Mouse (Mus musculus) T-helper 17 cell (primary cell): ENCODE measurements at regions not wholly inside any gene's neighbourhood (a gene's known extent, or its start where the extent isn't known, plus 50 kb on each side); places are given as distances from the start of the nearest gene placed in this dataset.

Experiments
- in situ Hi-C, 2 experiments: fragments of 300-600 bp; cut with MboI, MseI; formaldehyde crosslinking; loops; 1 replicate in 1 of 2; 2 replicates in 1 of 2; pipeline ENCODE4 v1.15.1; 2025; ENCODE audit warnings: high pct_unique_total_duplicates in 2 of 2

GRCm38 (mm10) chr6:98626435-98626834 lies 283.9 kb upstream of the Gm765 start:
- in situ Hi-C loops = no loop called here

GRCm38 (mm10) chr6:98620886-98621285 lies 278.3 kb upstream of the Gm765 start:
- in situ Hi-C loops = no loop called here

- in situ Hi-C loops = no loop called here
These were observed 270.5 kb upstream of the Gm765 start for GRCm38 (mm10) chr6:98613030-98613429.

- in situ Hi-C loops = loop anchor here in 1 of 2 experiments (5.0 kb wide), 1 partner anchor 1053 kb away; no protein-coding TSS in a partner anchor
These were observed 266.6 kb upstream of the Gm765 start for GRCm38 (mm10) chr6:98609133-98609532.

- in situ Hi-C loops = loop anchor here in 1 of 2 experiments (5.0 kb wide), 1 partner anchor 1056 kb away; no protein-coding TSS in a partner anchor
These were observed 264.1 kb upstream of the Gm765 start for GRCm38 (mm10) chr6:98606680-98607079.

- in situ Hi-C loops = no loop called here
These were observed 255.1 kb upstream of the Gm765 start for GRCm38 (mm10) chr6:98597612-98598011.

- in situ Hi-C loops = no loop called here
These were observed 248.4 kb upstream of the Gm765 start for GRCm38 (mm10) chr6:98590989-98591388.

- in situ Hi-C loops = no loop called here
These were observed 246.4 kb upstream of the Gm765 start for GRCm38 (mm10) chr6:98588979-98589378.

GRCm38 (mm10) chr6:98584541-98584940 lies 242.0 kb upstream of the Gm765 start:
- in situ Hi-C loops = loop anchor here in 1 of 2 experiments (5.0 kb wide), 1 partner anchor 297 kb away; no protein-coding TSS in a partner anchor

- in situ Hi-C loops = loop anchor here in 1 of 2 experiments (5.0 kb wide), 1 partner anchor 296 kb away; no protein-coding TSS in a partner anchor
These were observed 240.3 kb upstream of the Gm765 start for GRCm38 (mm10) chr6:98582826-98583225.

GRCm38 (mm10) chr6:98575227-98575626 lies 232.7 kb upstream of the Gm765 start:
- in situ Hi-C loops = no loop called here

- in situ Hi-C loops = no loop called here
These were observed 213.1 kb upstream of the Gm765 start for GRCm38 (mm10) chr6:98555702-98556101.

- in situ Hi-C loops = no loop called here
These were observed 211.4 kb upstream of the Gm765 start for GRCm38 (mm10) chr6:98553922-98554321.

GRCm38 (mm10) chr6:98551781-98552180 lies 209.2 kb upstream of the Gm765 start:
- in situ Hi-C loops = no loop called here

- in situ Hi-C loops = loop anchor here (5.0 to 10.0 kb wide), 4 partner anchors 405 to 1068 kb away; no protein-coding TSS in a partner anchor
These were observed 184.4 kb upstream of the Gm765 start for GRCm38 (mm10) chr6:98526882-98527440.

- in situ Hi-C loops = loop anchor here (5.0 to 10.0 kb wide), 4 partner anchors 407 to 1070 kb away; no protein-coding TSS in a partner anchor
These were observed 182.7 kb upstream of the Gm765 start for GRCm38 (mm10) chr6:98525286-98525685.

GRCm38 (mm10) chr6:98524659-98525058 lies 182.1 kb upstream of the Gm765 start:
- in situ Hi-C loops = loop anchor here (5.0 to 10.0 kb wide), 4 partner anchors 408 to 1070 kb away; no protein-coding TSS in a partner anchor

GRCm38 (mm10) chr6:98521526-98521925 lies 179.0 kb upstream of the Gm765 start:
- in situ Hi-C loops = loop anchor here (10.0 kb wide), 2 partner anchors 703 to 1073 kb away; no protein-coding TSS in a partner anchor

GRCm38 (mm10) chr6:98514826-98515225 lies 172.3 kb upstream of the Gm765 start:
- in situ Hi-C loops = no loop called here

GRCm38 (mm10) chr6:98514376-98514775 lies 171.8 kb upstream of the Gm765 start:
- in situ Hi-C loops = no loop called here

GRCm38 (mm10) chr6:98513217-98513616 lies 170.7 kb upstream of the Gm765 start:
- in situ Hi-C loops = no loop called here

- in situ Hi-C loops = no loop called here
These were observed 160.2 kb upstream of the Gm765 start for GRCm38 (mm10) chr6:98502726-98503125.

- in situ Hi-C loops = no loop called here
These were observed 157.2 kb upstream of the Gm765 start for GRCm38 (mm10) chr6:98499721-98500120.
